Mouse (Mus musculus) kidney, embryonic 14.5 days (tissue): Measurements from ENCODE around the gene Ablim1. TPM values are rescaled to one million over a fixed set of nuclear protein-coding genes. Genes with fewer than 3 reads are reported as not detected.

Source experiments
- ATAC-seq: fragments of 200-750 bp; cut with Nextera tagmentation; 2 replicates; pipeline ENCODE4 v1.8.0; 2017; ENCODE audit warnings: moderate number of reproducible peaks, mild to moderate bottlenecking, moderate TSS enrichment, moderate library complexity; ENCODE audit not compliant: low FRiP score, low TSS enrichment
- H3K27ac ChIP-seq: fragments of 300-500 bp; sonication (generic); 2 replicates; pipeline ENCODE4 v1.5.1; 2014; ENCODE audit warnings: low read depth, mild to moderate bottlenecking, low read length, moderate library complexity, mixed read lengths
- H3K27me3 ChIP-seq: fragments of 300-500 bp; sonication (generic); 2 replicates; pipeline ENCODE4 v1.6.1; 2014; ENCODE audit warnings: mild to moderate bottlenecking, low read length; ENCODE audit not compliant: control insufficient read depth, insufficient read depth
- H3K36me3 ChIP-seq: fragments of 300-500 bp; sonication (generic); 2 replicates; pipeline ENCODE4 v1.6.1; 2014; ENCODE audit warnings: low read length, mixed read lengths; ENCODE audit not compliant: control insufficient read depth, insufficient read depth
- H3K4me1 ChIP-seq: fragments of 300-500 bp; sonication (generic); 2 replicates; pipeline ENCODE4 v1.6.1; 2014; ENCODE audit warnings: low read length, mixed read lengths; ENCODE audit not compliant: control insufficient read depth, insufficient read depth
- H3K4me2 ChIP-seq: fragments of 300-500 bp; sonication (generic); replicated peaks from 2 replicates; pipeline ENCODE4 v1.6.1; 2014; ENCODE audit warnings: low read depth, mild to moderate bottlenecking, low read length
- H3K4me3 ChIP-seq: fragments of 300-500 bp; sonication (generic); 2 replicates; pipeline ENCODE4 v1.5.1; 2014; ENCODE audit warnings: mild to moderate bottlenecking, low read length
- H3K9ac ChIP-seq: fragments of 300-500 bp; sonication (generic); 2 replicates; pipeline ENCODE4 v1.6.1; 2014; ENCODE audit warnings: low read depth, mild to moderate bottlenecking, low read length, moderate library complexity
- H3K9me3 ChIP-seq: fragments of 300-500 bp; sonication (generic); 2 replicates; pipeline ENCODE4 v1.6.1; 2016; ENCODE audit warnings: low read length; ENCODE audit not compliant: control insufficient read depth
- WGBS: fragments of 180-500 bp; shearing (Covaris S2); extraction: QIAGEN DNeasy Blood & Tissue Kit; methylation state at CpG from one replicate; pipeline ENCODE4 v1.1.7; 2014; 5-methylcytosine and 5-hydroxymethylcytosine counted together
- polyA plus RNA-seq: library from polyadenylated mRNA; unstranded; fragments of >200 nt; fragmentation: Nextera tagmentation; extraction: Ambion mirVana; gene quantifications from 2 replicates; pipeline ENCODE4 v1.2.1, GENCODE M21; 2014

Ablim1 gene
- polyA plus RNA-seq, 1 experiment from 2014 or later: 36.0 TPM

- no peaks in the 10 kb centered on the region for H3K27me3 ChIP-seq
- no peaks in the 10 kb centered on the region for H3K36me3 ChIP-seq
- no peak for ATAC-seq
- no peaks in the 10 kb centered on the region for H3K9me3 ChIP-seq
- no peak overlapping the region for H3K4me3 ChIP-seq
- no peak overlapping the region for H3K4me2 ChIP-seq
- peaks cover 3% of the 10 kb centered on the region; the same call in 1 of the 2 replicates for H3K4me1 ChIP-seq
- no peak overlapping the region for H3K9ac ChIP-seq
- no peak overlapping the region for H3K27ac ChIP-seq
- 87% methylated on average over 6 of the region's 6 CpGs for WGBS
Observed at GRCm38 (mm10) chr19:57237534-57237933, 77.2 kb downstream of the Ablim1 start.

- Histone ChIP-seq H3K27me3 (no peaks in the 10 kb centered on the region), H3K4me3 (no peak overlapping the region), H3K4me2 (no peak overlapping the region), H3K4me1 (peaks cover 3% of the 10 kb centered on the region; the same call in 1 of the 2 replicates), H3K9ac (no peak overlapping the region), H3K27ac (no peak overlapping the region), H3K9me3 (no peaks in the 10 kb centered on the region), H3K36me3 (no peaks in the 10 kb centered on the region)
- 76% methylated on average over 15 of the region's 15 CpGs for WGBS
- no peak for ATAC-seq
Observed at GRCm38 (mm10) chr19:57236647-57237046, 78.1 kb downstream of the Ablim1 start.

- no peaks in the 10 kb centered on the region for H3K9me3 ChIP-seq
- no peak overlapping the region for H3K4me2 ChIP-seq
- no peak for ATAC-seq
- 81% methylated on average over 2 of the region's 2 CpGs for WGBS
- no peaks in the 10 kb centered on the region for H3K36me3 ChIP-seq
- H3K4me3 ChIP-seq: no peak overlapping the region
- no peak overlapping the region for H3K27ac ChIP-seq
- H3K4me1 ChIP-seq: peaks cover 3% of the 10 kb centered on the region; the same call in 1 of the 2 replicates
- no peaks in the 10 kb centered on the region for H3K27me3 ChIP-seq
- H3K9ac ChIP-seq: no peak overlapping the region
Observed at GRCm38 (mm10) chr19:57235931-57236330, 78.8 kb downstream of the Ablim1 start.

GRCm38 (mm10) chr19:57230996-57231395 is 83.7 kb downstream of the Ablim1 start:
- H3K36me3 ChIP-seq: no peaks in the 10 kb centered on the region
- H3K9ac ChIP-seq: no peak overlapping the region
- 75% methylated on average over 4 of the region's 4 CpGs for WGBS
- H3K4me2 ChIP-seq: no peak overlapping the region
- H3K9me3 ChIP-seq: no peaks in the 10 kb centered on the region
- no peak for ATAC-seq
- H3K27ac ChIP-seq: no peak overlapping the region
- no peaks in the 10 kb centered on the region for H3K27me3 ChIP-seq
- no peak overlapping the region for H3K4me3 ChIP-seq
- H3K4me1 ChIP-seq: no peaks in the 10 kb centered on the region

GRCm38 (mm10) chr19:57229161-57229560 is 85.6 kb downstream of the Ablim1 start:
- no peaks in the 10 kb centered on the region for H3K4me1 ChIP-seq
- WGBS: 94% methylated on average over 3 of the region's 3 CpGs
- H3K4me2 ChIP-seq: no peak overlapping the region

GRCm38 (mm10) chr19:57228576-57228975 is 86.1 kb downstream of the Ablim1 start:
- H3K9ac ChIP-seq: no peak overlapping the region
- no peaks in the 10 kb centered on the region for H3K36me3 ChIP-seq
- H3K4me2 ChIP-seq: no peak overlapping the region
- no peak overlapping the region for H3K4me3 ChIP-seq
- ATAC-seq: no peak
- H3K27ac ChIP-seq: no peak overlapping the region
- no peaks in the 10 kb centered on the region for H3K27me3 ChIP-seq
- 83% methylated on average over 4 of the region's 4 CpGs for WGBS
- H3K4me1 ChIP-seq: no peaks in the 10 kb centered on the region
- H3K9me3 ChIP-seq: no peaks in the 10 kb centered on the region

More at GRCm38 (mm10) chr19:57229161-57229560, 85.6 kb downstream of the Ablim1 start:
- Histone ChIP-seq H3K4me3 (no peak overlapping the region), H3K9ac (no peak overlapping the region), H3K27ac (no peak overlapping the region), H3K27me3 (no peaks in the 10 kb centered on the region), H3K36me3 (no peaks in the 10 kb centered on the region), H3K9me3 (no peaks in the 10 kb centered on the region)
- no peak for ATAC-seq

- no peaks in the 10 kb centered on the region for H3K9me3 ChIP-seq
- WGBS: 93% methylated on average over 5 of the region's 5 CpGs
Observed at GRCm38 (mm10) chr19:57224390-57224789, 90.3 kb downstream of the Ablim1 start.

GRCm38 (mm10) chr19:57223686-57224085 is 91.0 kb downstream of the Ablim1 start:
- no peak for ATAC-seq
- H3K4me1 ChIP-seq: peaks cover 3% of the 10 kb centered on the region; the same call in 1 of the 2 replicates
- H3K27me3 ChIP-seq: no peaks in the 10 kb centered on the region
- no peak overlapping the region for H3K4me2 ChIP-seq
- no peaks in the 10 kb centered on the region for H3K36me3 ChIP-seq
- H3K9ac ChIP-seq: no peak overlapping the region
- H3K27ac ChIP-seq: no peak overlapping the region
- H3K4me3 ChIP-seq: no peak overlapping the region
- H3K9me3 ChIP-seq: no peaks in the 10 kb centered on the region
- WGBS: 98% methylated on average over 3 of the region's 3 CpGs

More at GRCm38 (mm10) chr19:57224390-57224789, 90.3 kb downstream of the Ablim1 start:
- H3K4me3 ChIP-seq: no peak overlapping the region
- no peak overlapping the region for H3K27ac ChIP-seq
- H3K27me3 ChIP-seq: no peaks in the 10 kb centered on the region
- no peak overlapping the region for H3K4me2 ChIP-seq
- peaks cover 3% of the 10 kb centered on the region; the same call in 1 of the 2 replicates for H3K4me1 ChIP-seq
- ATAC-seq: no peak
- H3K36me3 ChIP-seq: no peaks in the 10 kb centered on the region
- no peak overlapping the region for H3K9ac ChIP-seq

GRCm38 (mm10) chr19:57222657-57223056 is 92.1 kb downstream of the Ablim1 start:
- H3K9ac ChIP-seq: no peak overlapping the region
- no peaks in the 10 kb centered on the region for H3K9me3 ChIP-seq
- no peaks in the 10 kb centered on the region for H3K27me3 ChIP-seq
- H3K4me3 ChIP-seq: no peak overlapping the region
- H3K27ac ChIP-seq: no peak overlapping the region
- peaks cover 3% of the 10 kb centered on the region; the same call in 1 of the 2 replicates for H3K4me1 ChIP-seq
- no peaks in the 10 kb centered on the region for H3K36me3 ChIP-seq
- H3K4me2 ChIP-seq: no peak overlapping the region
- 93% methylated on average over 6 of the region's 6 CpGs for WGBS
- no peak for ATAC-seq
